Mouse (Mus musculus): Measurements from ENCODE around the gene Pgs1. TPM values are rescaled to one million over a fixed set of nuclear protein-coding genes. Genes with fewer than 3 reads are reported as not detected.

The Pgs1 gene
- 26.5 and 27.4 TPM in 2 replicates for polyA plus RNA-seq (2014; fragmentation: Nextera tagmentation; extraction: Ambion mirVana)

- WGBS (ENCODE audit: insufficient replicate concordance) = 6% methylated on average over 51 of the region's 51 CpGs
- H3K27me3 ChIP-seq (ENCODE audit: control insufficient read depth, insufficient read depth, low read length) = no peaks in the 10 kb centered on the region
- no peaks in the 10 kb centered on the region for H3K36me3 ChIP-seq (ENCODE audit: control insufficient read depth, insufficient read depth, low read length)
- no peaks in the 10 kb centered on the region for H3K9me3 ChIP-seq (replicated peaks; ENCODE audit: control insufficient read depth, low read length)
- H3K4me2 ChIP-seq = peak within 1 kb of the TSS; percentile 93
- H3K27ac ChIP-seq (ENCODE audit: low read depth, low read length) = peak within 1 kb of the TSS; percentile 46; the same call in 1 of the 2 replicates
- peaks cover 35% of the 10 kb centered on the region for H3K4me1 ChIP-seq (ENCODE audit: control insufficient read depth, insufficient read depth, low read length)
- ATAC-seq (replicated peaks; ENCODE audit: insufficient number of reproducible peaks, low FRiP score, low TSS enrichment) = peak; percentile 64
- peak within 1 kb of the TSS; percentile 100 for H3K4me3 ChIP-seq (ENCODE audit: low read depth, low read length)
- H3K9ac ChIP-seq (ENCODE audit: low read depth, low read length) = peak within 1 kb of the TSS; percentile 88
Measured at GRCm38 (mm10) chr11:117986126-117987031, at the start of gene Pgs1. Gene Pgs1, plus strand, starts transcription at chr11:117986292.

- H3K9ac ChIP-seq (ENCODE audit: low read depth, low read length) = no peak overlapping the region
- peaks cover 11% of the 10 kb centered on the region for H3K27me3 ChIP-seq (ENCODE audit: control insufficient read depth, insufficient read depth, low read length)
- H3K4me3 ChIP-seq (ENCODE audit: low read depth, low read length) = no peak overlapping the region
- peak overlapping the region; percentile 86 for H3K27ac ChIP-seq (ENCODE audit: low read depth, low read length)
- 0 out of 2 replicates have a peak overlapping the region, but pooled peaks have one; percentile 16 for H3K4me2 ChIP-seq
- H3K4me1 ChIP-seq (ENCODE audit: control insufficient read depth, insufficient read depth, low read length) = peaks cover 38% of the 10 kb centered on the region
- 49% methylated on average over 4 of the region's 4 CpGs for WGBS (ENCODE audit: insufficient replicate concordance)
- H3K9me3 ChIP-seq (replicated peaks; ENCODE audit: control insufficient read depth, low read length) = no peaks in the 10 kb centered on the region
- no peaks in the 10 kb centered on the region for H3K36me3 ChIP-seq (ENCODE audit: control insufficient read depth, insufficient read depth, low read length)
- no peak for ATAC-seq (replicated peaks; ENCODE audit: insufficient number of reproducible peaks, low FRiP score, low TSS enrichment)
Measured at GRCm38 (mm10) chr11:117939004-117939730, 46.9 kb upstream of the Pgs1 start.

GRCm38 (mm10) chr11:117939741-117940285 lies 46.3 kb upstream of the Pgs1 start:
- 6% methylated on average over 7 of the region's 7 CpGs for WGBS (ENCODE audit: insufficient replicate concordance)
- H3K4me3 ChIP-seq (ENCODE audit: low read depth, low read length) = no peak overlapping the region
- peaks cover 34% of the 10 kb centered on the region for H3K4me1 ChIP-seq (ENCODE audit: control insufficient read depth, insufficient read depth, low read length)
- peaks cover 8% of the 10 kb centered on the region for H3K27me3 ChIP-seq (ENCODE audit: control insufficient read depth, insufficient read depth, low read length)
- H3K9ac ChIP-seq (ENCODE audit: low read depth, low read length) = no peak overlapping the region
- H3K27ac ChIP-seq (ENCODE audit: low read depth, low read length) = peak overlapping the region; percentile 86
- no peaks in the 10 kb centered on the region for H3K9me3 ChIP-seq (replicated peaks; ENCODE audit: control insufficient read depth, low read length)
- no peaks in the 10 kb centered on the region for H3K36me3 ChIP-seq (ENCODE audit: control insufficient read depth, insufficient read depth, low read length)
- H3K4me2 ChIP-seq = peak overlapping the region; percentile 16
- ATAC-seq (replicated peaks; ENCODE audit: insufficient number of reproducible peaks, low FRiP score, low TSS enrichment) = peak; percentile 76

GRCm38 (mm10) chr11:117940881-117941280 lies 45.2 kb upstream of the Pgs1 start:
- Histone ChIP-seq H3K9ac (ENCODE audit: low read depth, low read length) (no peak overlapping the region), H3K4me3 (ENCODE audit: low read depth, low read length) (no peak overlapping the region), H3K4me1 (ENCODE audit: control insufficient read depth, insufficient read depth, low read length) (peaks cover 31% of the 10 kb centered on the region), H3K4me2 (no peak overlapping the region), H3K27ac (ENCODE audit: low read depth, low read length) (no peak overlapping the region), H3K9me3 (replicated peaks; ENCODE audit: control insufficient read depth, low read length) (no peaks in the 10 kb centered on the region), H3K36me3 (ENCODE audit: control insufficient read depth, insufficient read depth, low read length) (no peaks in the 10 kb centered on the region), H3K27me3 (ENCODE audit: control insufficient read depth, insufficient read depth, low read length) (no peaks in the 10 kb centered on the region)
- WGBS (ENCODE audit: insufficient replicate concordance) = 84% methylated on average over 6 of the region's 6 CpGs
- ATAC-seq (replicated peaks; ENCODE audit: insufficient number of reproducible peaks, low FRiP score, low TSS enrichment) = no peak

- 0 out of 2 replicates have a peak, but pooled peaks cover 2% of the 10 kb centered on the region for H3K27me3 ChIP-seq (ENCODE audit: control insufficient read depth, insufficient read depth, low read length)
- H3K9ac ChIP-seq (ENCODE audit: low read depth, low read length) = no peak overlapping the region
- H3K9me3 ChIP-seq (replicated peaks; ENCODE audit: control insufficient read depth, low read length) = no peaks in the 10 kb centered on the region
- no peak for ATAC-seq (replicated peaks; ENCODE audit: insufficient number of reproducible peaks, low FRiP score, low TSS enrichment)
- WGBS (ENCODE audit: insufficient replicate concordance) = 84% methylated on average over 8 of the region's 8 CpGs
- H3K4me3 ChIP-seq (ENCODE audit: low read depth, low read length) = no peak overlapping the region
- peaks cover 26% of the 10 kb centered on the region for H3K4me1 ChIP-seq (ENCODE audit: control insufficient read depth, insufficient read depth, low read length)
- H3K36me3 ChIP-seq (ENCODE audit: control insufficient read depth, insufficient read depth, low read length) = no peaks in the 10 kb centered on the region
- H3K27ac ChIP-seq (ENCODE audit: low read depth, low read length) = no peak overlapping the region
- H3K4me2 ChIP-seq = no peak overlapping the region
Measured at GRCm38 (mm10) chr11:117941325-117941834, 44.7 kb upstream of the Pgs1 start.

- Histone ChIP-seq H3K4me1 (ENCODE audit: control insufficient read depth, insufficient read depth, low read length) (peaks cover 22% of the 10 kb centered on the region), H3K4me3 (ENCODE audit: low read depth, low read length) (no peak overlapping the region), H3K27ac (ENCODE audit: low read depth, low read length) (no peak overlapping the region), H3K36me3 (ENCODE audit: control insufficient read depth, insufficient read depth, low read length) (no peaks in the 10 kb centered on the region), H3K27me3 (ENCODE audit: control insufficient read depth, insufficient read depth, low read length) (0 out of 2 replicates have a peak, but pooled peaks cover 3% of the 10 kb centered on the region), H3K9me3 (replicated peaks; ENCODE audit: control insufficient read depth, low read length) (no peaks in the 10 kb centered on the region), H3K9ac (ENCODE audit: low read depth, low read length) (no peak overlapping the region), H3K4me2 (no peak overlapping the region)
- no peak for ATAC-seq (replicated peaks; ENCODE audit: insufficient number of reproducible peaks, low FRiP score, low TSS enrichment)
- WGBS (ENCODE audit: insufficient replicate concordance) = 19% methylated on average over 4 of the region's 4 CpGs
Measured at GRCm38 (mm10) chr11:117941848-117942247, 44.2 kb upstream of the Pgs1 start.

GRCm38 (mm10) chr11:117946195-117946979 lies 39.7 kb upstream of the Pgs1 start:
- no peak for ATAC-seq (replicated peaks; ENCODE audit: insufficient number of reproducible peaks, low FRiP score, low TSS enrichment)
- 72% methylated on average over 11 of the region's 11 CpGs for WGBS (ENCODE audit: insufficient replicate concordance)
- no peaks in the 10 kb centered on the region for H3K36me3 ChIP-seq (ENCODE audit: control insufficient read depth, insufficient read depth, low read length)
- no peak overlapping the region for H3K9ac ChIP-seq (ENCODE audit: low read depth, low read length)
- H3K4me3 ChIP-seq (ENCODE audit: low read depth, low read length) = no peak overlapping the region
- H3K4me1 ChIP-seq (ENCODE audit: control insufficient read depth, insufficient read depth, low read length) = peaks cover 14% of the 10 kb centered on the region
- no peak overlapping the region for H3K4me2 ChIP-seq
- H3K27ac ChIP-seq (ENCODE audit: low read depth, low read length) = no peak overlapping the region
- H3K9me3 ChIP-seq (replicated peaks; ENCODE audit: control insufficient read depth, low read length) = no peaks in the 10 kb centered on the region
- peaks cover 6% of the 10 kb centered on the region; the same call in 1 of the 2 replicates for H3K27me3 ChIP-seq (ENCODE audit: control insufficient read depth, insufficient read depth, low read length)

Data from heart, embryonic 11.5 days (tissue).